Mouse (Mus musculus) intestine, embryonic 16.5 days (tissue): ENCODE data around the gene Srms. TPM values are rescaled to one million over a fixed set of nuclear protein-coding genes. Genes with fewer than 3 reads are reported as not detected.

Experiments
- ATAC-seq: fragments of 200-750 bp; cut with Nextera tagmentation; 2 replicates; pipeline ENCODE4 v1.8.0; 2017; ENCODE audit warnings: moderate TSS enrichment, moderate library complexity
- H3K27ac ChIP-seq: fragments of 300-500 bp; sonication (generic); 2 replicates; pipeline ENCODE4 v1.5.1; 2014; ENCODE audit warnings: mild to moderate bottlenecking, low read length
- H3K27me3 ChIP-seq: fragments of 300-500 bp; sonication (generic); replicated peaks from 2 replicates; pipeline ENCODE4 v1.6.1; 2014; ENCODE audit warnings: low read length, control low read depth, mixed read lengths; ENCODE audit not compliant: control insufficient read depth, insufficient read depth
- H3K36me3 ChIP-seq: fragments of 300-500 bp; sonication (generic); 2 replicates; pipeline ENCODE4 v1.6.1; 2014; ENCODE audit warnings: low read length, control low read depth; ENCODE audit not compliant: control insufficient read depth, insufficient read depth
- H3K4me1 ChIP-seq: fragments of 300-500 bp; sonication (generic); 2 replicates; pipeline ENCODE4 v1.6.1; 2014; ENCODE audit warnings: low read length, control low read depth, mixed read lengths; ENCODE audit not compliant: control insufficient read depth, insufficient read depth
- H3K4me2 ChIP-seq: fragments of 300-500 bp; sonication (generic); 2 replicates; pipeline ENCODE4 v1.6.1; 2014; ENCODE audit warnings: low read depth, low read length, control low read depth
- H3K4me3 ChIP-seq: fragments of 300-500 bp; sonication (generic); 2 replicates; pipeline ENCODE4 v1.5.1; 2014; ENCODE audit warnings: mild to moderate bottlenecking, low read length
- H3K9ac ChIP-seq: fragments of 300-500 bp; sonication (generic); 2 replicates; pipeline ENCODE4 v1.6.1; 2014; ENCODE audit warnings: low read depth, low read length
- H3K9me3 ChIP-seq: fragments of 300-500 bp; sonication (generic); 2 replicates; pipeline ENCODE4 v1.6.1; 2016; ENCODE audit warnings: low read length, control low read depth; ENCODE audit not compliant: control insufficient read depth
- WGBS: fragments of 180-500 bp; shearing (Covaris S2); extraction: QIAGEN DNeasy Blood & Tissue Kit; methylation state at CpG from one replicate; pipeline ENCODE4 v1.1.7; 2014; 5-methylcytosine and 5-hydroxymethylcytosine counted together
- polyA plus RNA-seq: library from polyadenylated mRNA; unstranded; fragments of >200 nt; fragmentation: Nextera tagmentation; extraction: Ambion mirVana; gene quantifications from 2 replicates; pipeline ENCODE4 v1.2.1, GENCODE M21; 2015

Gene Srms
- polyA plus RNA-seq, 1 experiment from 2014 or later = 0.10 TPM

DNA sequence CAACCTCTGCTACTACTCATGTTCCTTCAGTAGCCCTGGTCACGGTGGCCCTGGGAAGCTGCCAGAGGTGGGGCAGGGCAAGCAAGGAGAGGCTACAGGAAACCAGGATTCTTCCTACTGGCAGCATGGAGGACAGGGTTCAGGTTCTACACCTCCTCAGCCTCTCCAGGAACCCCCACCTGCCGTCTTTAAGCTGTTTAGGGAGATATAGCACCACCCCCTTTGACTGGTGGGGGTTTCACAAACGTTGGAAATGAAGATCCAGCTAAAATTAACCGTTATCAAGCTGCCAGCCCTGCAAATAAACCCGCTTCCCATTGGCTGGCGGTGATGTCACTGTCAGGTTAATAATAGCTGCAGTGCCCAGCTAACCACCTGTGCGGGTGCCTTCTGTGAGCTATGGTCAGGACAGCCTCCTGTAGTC lies 53.9 kb downstream of the Srms start:
- Histone ChIP-seq H3K9ac (no peak overlapping the region), H3K4me2 (no peak overlapping the region), H3K9me3 (no peaks in the 10 kb centered on the region), H3K27me3 (peaks cover 42% of the 10 kb centered on the region), H3K36me3 (no peaks in the 10 kb centered on the region), H3K27ac (no peak overlapping the region), H3K4me1 (no peaks in the 10 kb centered on the region), H3K4me3 (no peak overlapping the region)
- ATAC-seq = no peak
- 49% methylated on average over 7 of the region's 7 CpGs for WGBS

DNA sequence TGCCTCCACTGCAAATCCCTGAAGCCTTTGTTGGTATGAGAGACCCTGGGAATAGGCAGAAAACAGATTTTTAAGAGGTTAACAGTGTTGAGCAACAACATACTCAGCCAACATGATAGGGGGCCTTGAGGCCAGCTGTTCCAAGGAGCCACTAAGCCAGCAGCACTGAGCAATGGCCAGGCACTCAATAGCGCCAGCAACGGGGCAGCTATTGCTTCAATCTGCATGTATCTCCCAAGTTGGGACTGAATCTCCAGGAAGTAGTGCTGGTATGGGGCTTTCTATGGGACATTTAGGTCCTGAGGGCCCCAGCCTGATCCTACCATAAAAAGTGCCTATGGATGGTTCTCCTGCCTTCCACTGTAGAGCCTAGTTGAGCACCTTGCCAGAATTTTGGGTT lies 54.5 kb downstream of the Srms start:
- Histone ChIP-seq H3K9ac (no peak overlapping the region), H3K27me3 (peaks cover 42% of the 10 kb centered on the region), H3K4me2 (no peak overlapping the region), H3K4me1 (no peaks in the 10 kb centered on the region), H3K36me3 (no peaks in the 10 kb centered on the region), H3K27ac (no peak overlapping the region), H3K4me3 (no peak overlapping the region), H3K9me3 (no peaks in the 10 kb centered on the region)
- 74% methylated on average over 2 of the region's 2 CpGs for WGBS
- no peak for ATAC-seq

DNA sequence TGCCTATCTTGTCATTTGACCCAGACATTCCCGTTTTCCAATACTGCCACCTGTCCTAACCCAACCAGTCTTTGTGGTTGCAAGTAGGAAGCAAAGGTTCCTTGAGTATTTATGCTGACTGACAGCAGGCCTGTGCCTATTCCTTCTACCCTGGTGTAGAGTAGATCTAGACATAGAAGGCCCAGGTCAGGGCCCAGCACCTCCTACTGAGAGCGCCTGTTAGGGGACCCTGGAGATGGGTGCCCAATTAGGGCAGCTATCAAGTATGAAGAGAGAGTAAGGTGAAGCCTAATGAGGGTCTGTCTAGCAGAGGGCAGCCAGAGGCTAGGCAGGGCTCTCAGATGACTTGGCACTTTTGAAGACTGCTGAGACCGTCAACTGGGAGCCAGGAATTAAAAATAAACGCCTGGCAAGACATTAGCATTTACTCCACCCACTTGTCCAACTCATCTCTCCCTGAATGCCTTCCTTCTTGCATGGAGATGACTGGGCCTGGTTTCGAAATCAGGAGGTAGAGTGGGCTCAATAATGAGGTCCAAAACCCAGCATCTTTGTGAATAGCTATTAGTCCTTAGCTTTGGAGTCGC lies 55.2 kb downstream of the Srms start:
- Histone ChIP-seq H3K36me3 (no peaks in the 10 kb centered on the region), H3K9me3 (no peaks in the 10 kb centered on the region), H3K27ac (no peak overlapping the region), H3K4me1 (no peaks in the 10 kb centered on the region), H3K9ac (no peak overlapping the region), H3K4me3 (no peak overlapping the region), H3K27me3 (peaks cover 42% of the 10 kb centered on the region), H3K4me2 (no peak overlapping the region)
- 71% methylated on average over 6 of the region's 6 CpGs for WGBS
- ATAC-seq = no peak

DNA sequence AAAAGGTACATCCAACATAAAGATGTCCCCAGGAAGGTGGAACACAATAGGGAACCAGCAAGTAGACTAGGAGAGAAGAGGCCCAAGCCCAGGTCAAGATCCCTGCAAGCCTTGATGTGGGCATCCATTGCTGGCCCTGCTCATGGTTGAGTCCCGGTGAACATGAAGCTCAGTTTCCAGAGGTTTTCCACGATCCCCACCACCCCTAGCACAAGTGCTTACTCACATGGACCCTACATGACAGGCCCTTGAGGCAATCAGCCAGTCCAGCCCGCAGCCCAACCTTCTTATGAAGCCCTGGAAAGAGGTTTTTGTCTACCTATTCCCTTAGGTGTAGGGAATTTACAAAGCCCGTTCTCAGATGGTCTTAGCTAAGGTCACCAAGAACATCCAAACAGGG lies 55.8 kb downstream of the Srms start:
- Histone ChIP-seq H3K36me3 (no peaks in the 10 kb centered on the region), H3K4me1 (no peaks in the 10 kb centered on the region), H3K4me2 (no peak overlapping the region), H3K27ac (no peak overlapping the region), H3K27me3 (peaks cover 42% of the 10 kb centered on the region), H3K9me3 (no peaks in the 10 kb centered on the region), H3K4me3 (no peak overlapping the region), H3K9ac (no peak overlapping the region)
- ATAC-seq = no peak
- WGBS = 77% methylated on average over 4 of the region's 4 CpGs

DNA sequence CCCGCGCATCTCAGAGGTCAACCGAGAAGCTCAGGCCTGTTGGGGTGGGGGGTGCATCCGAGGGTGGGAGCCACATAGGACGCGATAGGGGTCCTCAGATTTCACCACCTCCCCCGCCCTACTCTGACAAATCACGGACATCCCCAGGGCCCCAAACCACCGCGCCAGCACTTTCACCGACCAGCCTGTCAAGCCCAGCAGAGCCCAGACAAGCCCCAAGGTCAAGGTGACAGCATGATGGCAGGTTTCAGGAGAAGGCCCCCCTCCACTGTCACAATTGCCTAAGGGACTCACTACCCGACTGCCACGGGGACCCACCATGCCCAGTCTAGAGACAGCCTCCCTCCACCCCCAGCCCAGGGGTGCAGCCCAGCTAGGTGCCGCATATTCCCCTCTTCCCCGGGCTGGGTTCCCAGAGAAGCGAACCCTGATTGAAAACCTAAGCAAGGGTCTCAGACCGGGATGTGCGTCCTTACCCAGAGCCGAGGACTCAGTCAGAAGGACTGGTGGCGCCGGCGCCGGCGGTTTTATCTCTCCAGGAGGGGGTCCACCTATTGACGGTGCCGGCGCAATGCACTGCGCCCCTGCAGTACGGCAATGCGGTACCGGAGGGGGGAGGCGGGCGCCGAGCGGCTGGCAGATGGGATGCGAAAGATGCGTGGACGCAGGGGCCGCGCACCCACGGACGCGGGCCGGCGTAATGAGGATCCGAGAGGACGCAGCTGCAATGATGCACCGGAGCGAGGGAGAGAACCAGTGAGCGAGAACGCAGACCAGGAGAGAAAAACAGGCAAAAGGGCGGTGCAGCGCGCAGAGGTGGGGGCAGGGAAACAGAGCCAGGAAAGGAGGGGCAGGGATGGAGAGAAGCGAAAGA lies 56.5 kb downstream of the Srms start, which contains the start of gene Eef1a2:
Eef1a2 (minus strand) TSS at position 767 of the 874 bp plus-strand sequence.
- no peak within 1 kb of the TSS for H3K4me3 ChIP-seq
- H3K9ac ChIP-seq = no peak within 1 kb of the TSS
- no peak within 1 kb of the TSS for H3K27ac ChIP-seq
- no peak for ATAC-seq
- no peaks in the 10 kb centered on the region for H3K9me3 ChIP-seq
- H3K4me1 ChIP-seq = no peaks in the 10 kb centered on the region
- H3K36me3 ChIP-seq = no peaks in the 10 kb centered on the region
- no peak within 1 kb of the TSS; the same call in 1 of the 2 replicates for H3K4me2 ChIP-seq
- peaks cover 42% of the 10 kb centered on the region for H3K27me3 ChIP-seq
- 3% methylated on average over 54 of the region's 55 CpGs for WGBS

DNA sequence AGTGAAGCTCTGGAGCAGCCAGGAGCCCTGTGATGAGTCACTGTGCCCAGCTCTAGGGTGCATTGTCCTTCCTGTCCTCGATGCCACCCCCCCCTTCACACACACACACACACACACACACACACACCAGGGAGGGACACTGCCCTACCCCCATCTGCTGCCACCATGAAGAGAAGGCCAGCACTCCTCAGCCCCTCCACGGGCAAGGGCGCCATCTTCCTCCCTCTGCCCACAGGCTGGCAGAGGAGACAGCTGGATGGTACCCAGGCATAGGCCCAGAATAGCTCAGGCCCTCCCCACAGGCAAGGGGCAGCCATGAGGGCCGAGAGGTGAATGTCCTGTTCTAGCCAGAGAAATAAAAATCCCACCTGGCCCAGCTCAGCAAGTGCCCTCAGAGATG lies 57.2 kb downstream of the Srms start:
- 58% methylated on average over 4 of the region's 4 CpGs for WGBS
- Histone ChIP-seq H3K9me3 (no peaks in the 10 kb centered on the region), H3K27ac (no peak overlapping the region), H3K4me1 (no peaks in the 10 kb centered on the region), H3K27me3 (peaks cover 43% of the 10 kb centered on the region), H3K4me2 (no peak overlapping the region), H3K4me3 (no peak overlapping the region), H3K36me3 (no peaks in the 10 kb centered on the region), H3K9ac (no peak overlapping the region)
- ATAC-seq = no peak

Other genes starting within 250 kb of the Srms start
- 74.2 and 82.4 TPM in 2 replicates for gene Arfgap1, start 246.0 kb downstream of the Srms start, polyA plus RNA-seq
- gene Col20a1, start 226.7 kb downstream of the Srms start, polyA plus RNA-seq = 0.27 and 0.61 TPM in 2 replicates
- 0.51 and 0.70 TPM in 2 replicates for gene Chrna4, start 169.6 kb downstream of the Srms start, polyA plus RNA-seq
- gene Kcnq2, start 77.9 kb downstream of the Srms start, polyA plus RNA-seq = 0.75 and 1.0 TPM in 2 replicates
- 0.06 TPM in 2 replicates for gene Eef1a2, start 56.2 kb downstream of the Srms start, polyA plus RNA-seq
- 275 and 287 TPM in 2 replicates for gene Ppdpf, start 25.9 kb downstream of the Srms start, polyA plus RNA-seq
- gene Ptk6, start 10.4 kb downstream of the Srms start, polyA plus RNA-seq = 0.45 and 0.70 TPM in 2 replicates
- 0.18 TPM in 1 of 2 replicates, not detected in the other for gene Fndc11, start 6.8 kb upstream of the Srms start, polyA plus RNA-seq
- gene Helz2, start 28.8 kb upstream of the Srms start, polyA plus RNA-seq = 2.2 and 3.7 TPM in 2 replicates
- gene Gmeb2, start 74.8 kb upstream of the Srms start, polyA plus RNA-seq = 11.7 and 12.9 TPM in 2 replicates
- gene Stmn3, start 101.3 kb upstream of the Srms start, polyA plus RNA-seq = 36.3 and 40.2 TPM in 2 replicates
- 31.0 and 32.0 TPM in 2 replicates for gene Rtel1, start 106.6 kb upstream of the Srms start, polyA plus RNA-seq
- gene Zgpat, start 151.7 kb upstream of the Srms start, polyA plus RNA-seq = 36.9 and 38.5 TPM in 2 replicates
- gene Arfrp1, start 152.2 kb upstream of the Srms start, polyA plus RNA-seq = 52.5 and 54.0 TPM in 2 replicates
- gene Lime1, start 166.9 kb upstream of the Srms start, polyA plus RNA-seq = 16.3 and 16.8 TPM in 2 replicates
- 6.1 and 6.5 TPM in 2 replicates for gene Zbtb46, start 246.2 kb upstream of the Srms start, polyA plus RNA-seq